Mouse (Mus musculus) MN1 (cell line): Measurements from ENCODE around the gene Slc35c1.

Experiments used
- DNase-seq: peaks from one replicate; pipeline ENCODE4 v3.0.0-alpha.2; 2016; ENCODE audit warnings: low spot score

Slc35c1 gene

DNA sequence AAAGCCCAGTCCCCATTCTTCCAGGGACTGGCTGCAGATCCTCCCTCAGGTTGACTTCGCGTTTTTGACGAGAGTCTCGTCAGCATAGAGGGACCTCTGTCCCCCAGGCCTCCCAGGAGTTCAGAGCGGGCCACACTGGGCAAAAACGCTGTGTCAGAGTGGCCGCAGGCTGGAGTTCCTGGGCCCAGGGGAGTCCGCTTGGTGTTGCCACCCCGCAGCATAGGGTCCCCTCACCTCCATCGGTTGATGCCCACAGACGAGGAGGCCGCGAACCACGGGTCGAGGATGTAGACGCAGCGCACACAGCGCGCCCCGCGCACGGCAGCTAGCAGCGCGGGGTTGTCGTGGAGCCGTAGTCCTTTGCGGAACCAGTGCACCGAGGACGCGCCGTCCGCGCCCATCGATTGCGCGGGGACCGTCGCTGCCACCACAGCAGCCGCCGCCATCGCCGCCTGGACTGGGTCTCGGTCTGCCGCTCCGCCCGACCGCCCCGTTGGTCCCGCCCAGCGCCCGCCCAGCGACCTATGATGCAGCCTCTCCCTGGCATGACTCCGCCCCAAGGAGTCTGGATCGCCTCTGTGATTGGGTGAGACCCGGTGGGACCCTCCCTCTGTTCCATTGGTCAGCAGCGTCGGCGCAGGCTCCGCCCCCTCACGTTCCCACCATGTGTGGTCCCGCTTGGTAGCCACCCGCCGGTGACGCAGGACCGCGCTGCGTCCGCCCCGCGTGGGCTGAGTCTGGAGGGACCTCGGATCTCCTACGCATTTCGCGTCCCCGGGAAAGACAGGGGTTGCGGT, 26.6 kb downstream of the Slc35c1 start, which contains the start of gene Cry2:
Gene Cry2, minus strand, starts transcription at position 466 of the 797 bp plus-strand sequence.
- DNase-seq: peak; percentile 99

DNA sequence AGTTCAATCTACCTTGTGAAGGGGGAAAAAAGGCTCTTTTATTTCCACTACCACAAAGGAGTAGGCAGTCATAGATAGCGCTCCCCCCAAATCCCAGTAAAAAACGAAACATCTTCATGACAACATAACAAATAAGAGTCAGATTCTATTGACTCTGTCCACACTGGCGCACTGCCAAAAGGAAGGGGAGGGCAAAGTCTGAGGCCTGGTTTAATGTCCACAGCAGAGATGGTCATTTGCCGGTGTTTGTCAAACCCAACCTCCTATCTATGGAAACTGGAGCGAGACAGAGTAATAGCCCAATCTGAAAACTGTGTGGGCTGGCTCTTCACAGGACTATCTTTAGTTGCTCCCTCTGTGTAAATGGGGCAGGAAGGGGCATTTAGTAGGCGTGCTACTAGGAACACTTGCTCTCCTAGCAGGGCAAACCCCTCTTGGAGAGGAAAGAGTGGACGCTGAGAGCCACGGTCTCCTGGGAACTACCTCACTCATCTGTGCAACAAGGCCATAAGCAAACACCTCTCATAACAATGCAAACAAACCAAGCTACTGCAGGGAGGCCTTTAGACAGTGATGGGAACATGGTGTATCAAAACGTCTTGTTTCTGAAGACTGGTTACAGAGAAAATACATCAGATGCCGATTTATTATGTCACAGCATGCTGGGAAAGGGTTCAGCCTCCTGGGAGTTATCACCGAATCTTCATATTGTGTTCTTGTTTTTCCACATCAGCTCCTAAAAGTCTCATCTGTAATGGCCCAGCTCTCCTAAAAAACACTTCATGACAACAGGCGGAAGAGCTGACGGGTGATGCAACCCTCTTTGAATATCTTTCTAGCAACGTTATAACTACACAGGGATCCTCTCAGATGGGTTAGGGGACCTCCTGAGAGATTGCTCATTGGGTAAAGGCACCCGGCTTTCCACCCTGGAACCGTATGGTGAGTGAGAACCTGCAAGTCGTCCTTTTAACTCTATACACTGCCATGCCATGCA, 27.7 kb downstream of the Slc35c1 start:
- DNase-seq: peak; percentile 78

GRCm38 (mm10) chr2:92431611-92432179, 28.6 kb downstream of the Slc35c1 start:
- peak; percentile 58 for DNase-seq

GRCm38 (mm10) chr2:92430723-92431541, 29.4 kb downstream of the Slc35c1 start:
- peak; percentile 83 for DNase-seq

- no peak for DNase-seq
Measured at GRCm38 (mm10) chr2:92430089-92430488, 30.2 kb downstream of the Slc35c1 start.

- DNase-seq: peak; percentile 74
Measured at GRCm38 (mm10) chr2:92427882-92428281, 32.5 kb downstream of the Slc35c1 start.

DNA sequence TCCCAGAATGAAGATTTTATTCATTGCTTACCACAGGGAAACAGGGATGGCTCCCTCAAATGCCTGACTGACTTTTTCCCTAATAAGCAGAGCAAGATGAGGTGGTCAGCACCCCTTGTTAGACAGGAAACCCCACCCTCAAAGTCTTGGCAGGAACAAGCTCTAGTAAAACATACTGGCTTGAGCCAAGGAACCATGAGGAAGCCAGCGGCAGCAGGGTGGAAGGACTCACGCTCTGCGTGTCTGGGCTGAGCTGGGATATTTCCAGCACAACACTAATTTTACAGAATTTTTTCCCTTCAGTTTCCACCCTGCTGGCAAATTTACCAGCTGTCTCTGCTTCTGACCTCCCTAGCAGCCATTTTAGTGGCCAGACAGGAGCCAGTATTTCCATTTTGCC, 33.9 kb downstream of the Slc35c1 start:
- no peak for DNase-seq

- peak; percentile 30 for DNase-seq
Measured at GRCm38 (mm10) chr2:92425366-92425765, 35.0 kb downstream of the Slc35c1 start.

- DNase-seq: peak; percentile 80
Measured at GRCm38 (mm10) chr2:92424462-92425308, 35.7 kb downstream of the Slc35c1 start.

DNA sequence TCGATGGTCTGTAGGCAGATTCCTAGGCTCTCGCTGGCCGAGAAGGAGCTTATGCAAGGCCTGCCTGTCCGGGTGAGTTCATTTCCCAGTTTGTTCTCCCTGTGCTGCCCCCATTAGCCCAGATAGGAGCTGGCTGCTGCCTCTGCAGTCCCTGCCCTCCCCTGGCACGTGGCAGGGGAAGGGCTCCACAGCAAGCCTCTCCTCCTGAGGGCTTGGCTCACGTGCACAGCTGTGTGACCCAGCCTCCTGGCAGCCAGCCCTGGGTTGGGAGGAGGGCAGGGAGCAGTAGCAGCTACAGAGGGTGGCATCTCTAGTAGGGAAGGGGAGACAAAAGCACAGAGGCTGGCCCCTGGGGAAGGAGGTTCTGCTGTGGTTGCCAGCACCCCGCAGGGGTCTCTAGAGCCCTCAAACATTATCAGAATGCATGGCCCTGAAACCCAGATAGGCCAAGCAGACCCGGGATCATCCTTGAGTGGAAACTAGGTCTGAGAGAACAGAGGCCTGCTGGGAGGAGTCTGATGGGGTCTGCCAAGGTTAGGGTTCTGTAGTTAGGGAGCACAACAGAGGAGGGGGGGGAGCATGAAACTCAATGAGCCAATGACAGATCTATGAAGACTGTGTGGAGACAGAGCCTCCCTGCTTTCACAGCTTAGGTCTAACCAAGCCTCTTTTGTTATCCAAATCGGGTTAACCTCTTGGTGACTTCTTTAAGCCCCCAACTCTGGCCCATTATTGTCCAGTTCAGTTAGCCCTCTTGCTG, 36.5 kb downstream of the Slc35c1 start:
- peak; percentile 85 for DNase-seq

DNA sequence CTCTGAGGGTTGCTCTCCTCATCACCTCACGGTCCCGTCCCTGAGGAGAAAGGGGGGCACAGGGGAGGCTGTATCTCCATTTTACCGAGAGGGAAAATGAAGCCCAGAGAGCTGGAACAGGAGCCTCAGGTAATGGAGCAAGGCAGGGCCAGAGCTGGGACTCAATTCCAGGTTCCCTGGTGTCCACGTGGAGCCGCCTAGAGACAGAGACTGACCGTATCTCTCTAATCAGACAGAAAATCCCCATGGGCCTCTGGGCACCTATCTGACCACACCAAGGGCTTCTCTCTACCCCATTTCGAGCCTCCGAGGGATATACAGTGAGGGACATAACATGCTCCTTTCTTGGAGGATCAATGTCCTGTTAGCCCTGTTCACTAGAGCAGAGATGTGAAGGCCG, 37.2 kb downstream of the Slc35c1 start:
- no peak for DNase-seq

- DNase-seq: peak; percentile 57
Measured at GRCm38 (mm10) chr2:92422388-92423135, 37.8 kb downstream of the Slc35c1 start.

GRCm38 (mm10) chr2:92421723-92422387, 38.5 kb downstream of the Slc35c1 start:
- DNase-seq: peak; percentile 47

- DNase-seq: no peak
Measured at GRCm38 (mm10) chr2:92411705-92412104, 48.6 kb downstream of the Slc35c1 start.

GRCm38 (mm10) chr2:92408309-92409045, 51.9 kb downstream of the Slc35c1 start:
- no peak for DNase-seq

DNA sequence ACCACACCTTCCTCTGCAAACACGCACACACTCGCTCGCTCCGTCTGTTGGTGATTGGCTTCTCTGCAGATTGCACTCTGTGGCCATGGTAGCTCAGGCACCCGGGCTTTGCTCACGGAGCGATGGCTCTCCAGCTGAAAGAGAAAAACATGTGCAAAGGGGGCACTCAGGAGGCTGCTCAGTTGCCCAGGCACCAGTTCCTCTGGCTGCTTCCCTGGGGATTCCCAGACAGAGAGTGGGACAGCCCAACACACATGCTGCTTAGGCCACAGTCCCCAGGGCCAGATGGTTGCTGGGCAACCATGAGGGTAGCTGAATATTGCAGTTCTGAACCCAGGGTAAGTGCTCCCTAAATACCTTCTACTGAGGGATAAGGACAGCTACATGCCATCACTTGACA, 54.7 kb downstream of the Slc35c1 start:
- peak; percentile 74 for DNase-seq

DNA sequence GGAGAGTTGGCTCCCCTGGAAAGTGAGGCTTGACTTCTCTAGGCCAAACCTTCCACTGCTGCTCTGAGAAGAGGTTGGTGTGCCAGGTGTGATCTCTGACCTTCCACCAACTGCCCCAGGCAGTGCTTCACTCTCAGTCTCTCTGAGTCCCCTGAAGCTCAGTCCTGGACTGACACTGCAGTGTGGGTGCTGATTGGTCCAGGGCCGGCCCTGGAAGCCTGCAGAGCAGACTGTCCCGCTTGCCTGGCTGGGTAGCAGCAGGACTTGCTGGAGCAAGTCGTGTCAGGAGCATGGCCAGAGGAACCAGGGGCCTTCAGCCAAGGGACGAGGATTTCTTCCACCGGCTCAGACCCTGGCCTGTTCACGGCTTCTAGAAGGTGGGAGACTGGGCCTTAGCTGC, 55.6 kb downstream of the Slc35c1 start:
- DNase-seq: no peak
